Mouse (Mus musculus) brain, adult 2 months (tissue): ENCODE measurements at regions not wholly inside any gene's neighbourhood (a gene's known extent, or its start where the extent isn't known, plus 50 kb on each side); places are given as distances from the start of the nearest gene placed in this dataset.

ENCODE experiments used
- DNase-seq: peaks from one replicate; pipeline ENCODE4 v3.0.0; 2011; ENCODE audit warnings: low read depth, low spot score

DNA sequence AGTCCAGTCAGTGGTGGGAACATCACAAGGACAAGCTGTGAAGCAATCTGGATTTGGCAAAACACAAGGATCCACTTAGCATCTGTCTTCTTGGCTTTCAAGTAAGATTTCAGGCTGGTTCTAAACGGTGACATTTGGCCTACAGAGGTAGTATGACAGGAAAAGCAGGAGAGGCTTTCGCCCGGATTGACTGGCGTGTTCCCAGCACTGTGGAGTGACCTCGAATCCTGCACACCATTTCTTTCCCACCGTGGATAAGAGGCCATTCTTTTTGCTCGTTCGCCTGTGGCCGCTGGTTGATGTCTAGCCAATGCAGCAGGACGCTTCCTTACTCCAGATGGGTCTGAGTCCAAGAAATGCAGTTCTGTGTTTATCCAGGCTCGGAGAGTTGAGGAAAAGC, 99.6 kb upstream of the Nfe2l3 start:
- peak; percentile 17 for DNase-seq

DNA sequence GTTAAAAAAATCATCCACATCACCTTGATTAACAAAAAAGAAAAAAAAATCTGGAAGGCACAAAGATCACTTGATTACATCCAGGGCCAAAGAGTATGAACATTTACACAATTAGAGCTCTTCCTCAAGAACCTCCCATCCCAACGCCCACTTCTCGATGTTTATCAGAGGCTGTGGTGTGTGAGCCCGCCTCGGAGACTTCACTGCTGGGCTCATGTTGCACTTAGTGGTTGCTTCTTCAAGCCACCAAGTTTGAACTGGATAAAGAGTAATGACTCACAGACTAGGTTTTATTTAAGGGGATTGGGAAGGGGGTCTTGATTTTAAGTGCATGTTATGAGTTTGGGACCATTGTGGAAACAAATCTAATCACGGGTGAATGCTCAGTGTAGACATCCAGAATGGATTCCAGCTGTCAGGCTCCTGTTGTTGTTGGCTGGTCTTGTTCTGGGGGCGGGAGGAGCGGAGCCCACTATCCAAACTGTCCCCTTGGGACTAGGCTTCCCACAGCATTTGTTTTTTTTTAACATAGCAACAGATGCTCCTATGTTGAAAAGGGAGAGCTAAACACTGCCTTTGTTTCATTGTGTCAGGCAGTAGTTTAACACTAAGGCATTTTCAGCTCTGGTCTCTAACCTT, 98.6 kb upstream of the Nfe2l3 start:
- DNase-seq = peak; percentile 3

DNA sequence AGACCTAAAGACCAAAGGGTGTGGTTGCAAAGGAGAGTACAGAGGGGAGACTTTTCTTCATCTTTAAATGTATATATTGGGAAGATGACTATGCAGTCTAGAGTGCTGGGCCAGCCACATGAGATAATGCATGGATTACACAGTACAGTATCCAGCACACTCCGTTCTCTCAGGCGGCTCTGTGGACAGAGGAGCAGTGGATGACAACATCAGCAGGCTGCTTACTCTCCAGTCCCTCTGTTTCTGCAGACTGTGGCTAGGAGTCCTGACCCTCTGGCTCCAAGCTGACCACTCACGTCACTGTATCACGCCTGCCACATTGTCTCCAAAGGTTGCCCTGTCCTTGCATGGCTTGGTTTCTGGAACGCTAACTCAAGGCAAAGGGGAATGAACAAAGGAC, 97.2 kb upstream of the Nfe2l3 start:
- no peak for DNase-seq

DNA sequence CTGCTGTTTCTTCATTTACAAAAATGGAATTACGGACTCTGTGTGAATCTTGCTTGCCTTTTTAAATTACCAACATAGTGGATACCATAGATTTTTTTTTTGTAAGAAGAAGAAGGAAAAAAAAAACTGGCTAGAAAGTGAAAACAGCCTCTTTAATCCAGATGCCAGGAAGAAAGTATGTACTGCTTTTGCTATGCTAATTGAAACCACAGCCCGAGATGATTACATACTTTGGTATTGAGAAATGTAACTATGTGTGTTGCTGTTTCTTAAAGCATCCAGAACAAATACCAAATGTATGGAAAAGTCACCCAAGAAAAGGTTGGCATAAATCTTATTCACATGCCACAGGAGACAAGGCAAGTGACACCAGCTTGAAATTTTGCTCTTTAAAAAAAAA, 93.2 kb upstream of the Nfe2l3 start:
- no peak for DNase-seq

DNA sequence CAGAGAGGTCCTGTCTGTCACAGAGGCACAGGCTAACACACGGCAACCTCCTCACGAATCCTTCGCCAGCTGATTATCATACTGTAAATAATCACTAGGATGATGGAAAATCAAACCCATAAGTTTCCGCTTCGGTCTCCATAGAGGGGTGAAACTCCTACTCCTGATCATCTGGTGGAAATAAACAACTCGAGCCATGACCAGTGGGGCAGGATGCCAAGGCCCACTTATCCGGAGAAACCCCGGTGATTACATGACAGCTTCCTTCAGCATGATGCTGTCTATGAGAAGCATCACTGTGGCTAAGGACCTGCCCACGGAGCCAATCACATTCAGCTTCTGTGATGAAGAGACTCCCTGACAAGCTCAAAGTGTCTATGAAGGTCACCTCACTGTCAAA, 84.7 kb upstream of the Nfe2l3 start:
- DNase-seq = no peak

DNA sequence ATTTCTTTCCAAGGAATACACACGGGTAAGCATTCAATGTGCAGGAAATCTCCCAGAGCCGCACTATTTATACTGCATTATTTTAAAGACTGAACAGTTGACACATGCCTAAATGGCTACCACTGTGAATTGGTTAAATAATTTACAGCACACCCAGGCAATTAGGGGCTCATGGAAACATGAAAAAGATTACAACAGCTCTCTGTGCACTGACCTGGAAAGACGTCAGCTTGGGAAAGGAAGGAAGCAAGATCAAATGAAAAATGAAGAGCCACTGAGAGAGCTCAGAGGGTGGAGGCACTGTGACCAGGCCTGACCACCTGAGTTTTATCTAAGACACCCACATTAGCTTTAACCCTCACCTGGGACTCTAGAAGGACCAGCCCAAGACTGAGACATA, 82.7 kb upstream of the Nfe2l3 start:
- DNase-seq = no peak

DNA sequence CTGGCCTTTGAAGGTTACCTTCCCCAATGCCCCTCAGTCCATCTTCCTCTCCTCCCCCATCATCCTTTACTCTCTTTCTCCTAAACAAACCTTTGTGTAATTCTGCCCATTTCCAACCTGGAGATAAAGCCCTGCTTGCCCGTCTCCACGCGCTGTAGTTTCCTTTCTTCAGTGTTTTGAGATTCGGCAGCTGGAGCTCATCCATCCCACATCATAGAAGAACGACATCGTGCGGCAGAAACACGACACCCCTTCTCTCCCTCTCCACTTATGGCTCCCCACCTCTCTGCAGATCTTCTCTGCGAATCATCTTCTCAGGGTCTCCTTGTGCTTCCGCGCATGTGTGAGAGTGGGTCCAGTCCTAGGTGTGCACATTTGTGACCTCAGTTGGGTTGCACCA, 77.4 kb upstream of the Nfe2l3 start:
- no peak for DNase-seq

DNA sequence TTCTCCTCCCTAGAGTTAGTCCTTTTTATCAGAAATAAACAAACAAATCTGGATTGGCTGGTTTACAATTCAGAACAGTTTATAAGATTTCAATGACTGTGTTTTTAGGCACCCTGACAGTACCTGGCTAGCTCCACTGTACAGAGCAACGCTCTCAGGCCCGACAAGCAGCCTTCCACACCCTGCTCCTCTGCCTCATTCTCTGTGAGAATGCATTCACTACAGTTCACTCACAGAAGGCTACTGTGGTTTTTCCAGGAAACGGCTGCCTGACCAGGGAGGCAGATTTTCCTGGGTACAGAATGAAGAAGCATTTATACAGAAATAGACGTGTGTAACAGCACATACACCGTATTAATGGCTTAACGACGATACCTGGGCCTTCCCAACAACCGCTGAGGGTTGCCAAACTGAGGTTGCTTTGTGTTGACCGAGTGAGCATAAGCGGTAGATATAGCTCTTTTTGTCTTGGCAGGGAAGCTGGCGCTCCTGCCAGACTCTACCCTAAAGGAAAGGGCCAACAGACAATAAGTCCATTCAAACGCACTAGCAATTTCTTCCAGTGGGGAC, 70.8 kb upstream of the Nfe2l3 start:
- DNase-seq = no peak

DNA sequence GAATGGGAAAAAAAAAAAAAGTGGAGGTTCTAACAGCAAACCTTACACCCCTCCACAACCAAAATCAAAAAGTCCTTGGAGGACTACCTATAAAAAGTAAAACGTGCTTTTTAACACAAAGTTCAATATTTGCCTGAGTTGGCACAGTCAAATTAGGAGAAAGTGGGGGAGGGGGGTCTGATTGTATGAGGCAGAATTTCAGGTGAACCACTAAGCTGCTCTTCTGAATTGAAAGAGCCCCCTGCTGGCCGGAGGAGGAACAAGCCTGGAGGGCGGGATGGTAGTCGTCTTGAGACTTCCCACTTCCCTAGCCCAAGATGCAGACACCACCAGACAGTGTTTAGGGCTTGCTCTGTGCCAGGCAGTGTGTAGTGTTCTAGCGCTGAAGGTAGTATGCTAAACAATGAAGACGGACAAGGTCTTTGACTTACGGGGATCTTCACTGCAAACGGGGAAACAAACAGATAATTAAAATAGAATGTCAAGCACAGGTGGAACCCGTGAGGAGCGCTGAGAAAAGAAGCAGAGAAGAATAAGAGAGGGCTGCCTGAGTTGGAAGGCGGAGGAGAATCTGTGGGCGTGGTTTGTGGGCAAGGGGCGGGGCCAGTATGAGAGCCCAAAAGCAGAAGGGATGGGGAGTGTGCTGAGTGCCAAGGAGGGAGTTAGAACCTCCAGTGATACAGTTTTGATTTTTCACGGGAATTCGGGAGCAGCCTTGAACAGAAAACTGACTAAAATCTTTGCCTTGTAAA, 69.8 kb upstream of the Nfe2l3 start:
- peak; percentile 84 for DNase-seq

DNA sequence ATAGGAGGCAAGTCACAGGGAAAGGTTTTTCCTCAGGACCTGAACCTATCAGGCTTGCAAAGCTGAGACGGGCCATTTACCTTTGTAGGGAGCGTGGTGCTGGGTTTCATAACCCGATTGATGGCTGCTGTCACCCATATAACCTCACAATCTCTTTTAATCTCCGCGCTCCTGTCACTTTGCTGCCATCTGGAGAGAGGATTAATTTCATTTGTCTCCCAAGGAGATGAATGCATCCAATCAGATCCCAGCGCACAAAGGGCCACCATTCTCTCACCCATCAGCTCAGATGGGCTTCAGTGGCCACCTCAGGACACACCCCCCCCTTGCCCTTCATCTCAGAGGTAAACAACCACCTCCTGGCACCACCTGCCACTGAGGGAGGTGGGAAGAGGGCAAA, 67.7 kb upstream of the Nfe2l3 start:
- DNase-seq = no peak

DNA sequence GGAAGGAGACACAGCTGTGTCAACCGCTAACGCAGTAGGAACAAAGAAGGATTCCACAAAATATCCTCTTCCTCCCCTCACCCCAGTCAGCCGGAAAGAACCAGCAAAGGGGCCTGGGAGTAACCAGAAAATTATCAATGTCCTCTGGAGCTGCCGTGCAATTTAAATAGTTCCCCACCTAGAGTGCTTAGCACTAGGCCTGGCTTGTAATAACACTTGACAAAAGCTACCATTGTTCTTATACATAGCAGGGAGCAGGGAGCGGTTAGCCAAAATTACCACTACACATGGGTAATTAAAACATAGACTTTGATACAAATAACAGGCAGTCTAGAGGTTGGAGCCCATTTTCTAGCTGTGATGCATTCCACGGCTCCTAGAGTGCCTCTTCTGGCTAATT, 62.7 kb upstream of the Nfe2l3 start:
- DNase-seq = peak; percentile 26

DNA sequence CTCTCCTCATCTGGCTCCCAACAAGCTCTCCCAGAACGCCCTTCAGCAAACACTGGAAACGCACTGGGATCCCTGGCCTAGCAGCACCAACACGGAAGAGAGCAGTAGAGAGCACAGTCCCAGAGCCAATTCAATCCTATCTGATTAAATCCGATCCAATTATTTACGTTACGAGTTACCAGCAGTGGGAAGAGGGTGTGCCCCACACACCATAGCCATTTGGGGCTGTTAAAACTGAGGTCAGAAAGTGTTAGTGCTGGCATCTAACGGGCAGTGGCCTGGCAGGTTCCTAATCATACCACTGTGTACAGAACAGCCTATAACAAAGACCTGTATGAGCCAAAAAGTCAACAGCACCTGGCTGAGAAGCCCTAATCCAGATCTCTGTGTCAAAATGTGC, 60.1 kb upstream of the Nfe2l3 start:
- no peak for DNase-seq

DNA sequence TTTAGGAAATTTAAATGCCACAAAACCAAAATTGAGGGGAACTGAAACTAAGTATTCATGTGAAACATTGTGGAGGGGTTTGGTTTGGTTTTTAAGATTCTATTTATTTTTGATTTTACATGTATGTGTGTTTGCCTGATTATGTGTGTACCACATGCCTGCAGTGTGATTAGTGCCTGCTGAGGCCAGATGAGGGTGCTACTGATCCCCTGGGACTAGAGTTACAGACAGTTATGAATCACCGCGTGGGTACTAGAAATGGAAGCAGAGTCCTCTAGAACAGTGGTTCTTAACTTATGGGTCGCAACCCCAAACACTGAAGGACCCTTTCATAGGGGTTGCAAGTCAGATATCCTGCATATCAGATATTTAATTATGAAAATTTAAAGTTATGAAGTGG, 54.0 kb upstream of the Nfe2l3 start:
- no peak for DNase-seq

DNA sequence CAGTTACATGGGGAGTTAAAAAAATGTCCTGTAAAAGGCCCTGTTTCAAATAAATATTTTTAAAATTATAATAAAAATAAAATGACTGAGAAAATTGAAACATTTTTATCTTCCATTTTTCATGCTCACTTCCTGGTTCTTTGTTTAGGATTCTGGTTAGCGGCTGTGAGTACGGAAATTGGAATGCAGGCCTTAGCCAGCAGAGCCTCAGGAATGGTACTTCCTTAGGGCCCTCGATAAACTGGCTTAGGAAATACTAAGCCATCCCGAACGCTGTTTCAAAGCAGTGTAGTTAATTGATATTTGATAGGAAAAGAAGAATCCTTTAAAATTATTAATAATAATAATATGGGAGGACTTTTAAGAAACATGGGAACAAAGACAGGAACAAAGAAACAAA, 53.4 kb upstream of the Nfe2l3 start:
- DNase-seq = peak; percentile 23

DNA sequence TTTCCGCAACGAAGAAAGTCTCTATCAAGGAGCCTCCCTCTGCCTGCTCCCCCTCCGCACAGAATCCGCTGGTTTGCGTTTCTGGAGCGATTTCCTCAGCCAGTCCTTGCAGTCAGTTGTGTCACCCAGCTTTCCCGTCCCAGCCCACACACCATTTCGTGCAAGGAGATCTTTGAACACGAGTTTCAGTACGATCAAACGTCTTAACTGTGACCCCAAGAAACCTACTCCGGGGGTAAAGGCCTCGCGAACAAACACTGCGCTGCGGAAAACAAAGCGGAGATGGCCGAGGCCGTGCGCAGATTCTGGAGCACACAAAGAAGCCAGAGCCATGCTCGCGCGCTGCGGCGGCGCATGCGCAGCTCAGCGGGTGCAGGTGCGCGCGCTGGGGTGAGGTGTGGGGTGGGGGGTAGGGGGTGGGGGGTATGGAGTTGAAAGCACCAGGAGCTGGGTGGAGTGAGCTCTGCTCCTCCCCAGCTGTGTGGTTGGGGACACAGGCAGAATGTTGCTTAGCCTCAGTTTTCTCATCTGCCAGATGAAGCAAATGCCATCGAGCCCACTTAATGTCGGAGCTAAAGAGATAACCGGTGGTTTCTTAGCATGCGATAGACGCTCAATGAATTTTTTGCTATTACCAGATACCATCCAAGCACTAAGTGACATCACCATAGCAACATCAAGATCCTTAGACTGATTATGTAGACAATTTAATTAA, 52.8 kb upstream of the Nfe2l3 start:
- peak; percentile 88 for DNase-seq

DNA sequence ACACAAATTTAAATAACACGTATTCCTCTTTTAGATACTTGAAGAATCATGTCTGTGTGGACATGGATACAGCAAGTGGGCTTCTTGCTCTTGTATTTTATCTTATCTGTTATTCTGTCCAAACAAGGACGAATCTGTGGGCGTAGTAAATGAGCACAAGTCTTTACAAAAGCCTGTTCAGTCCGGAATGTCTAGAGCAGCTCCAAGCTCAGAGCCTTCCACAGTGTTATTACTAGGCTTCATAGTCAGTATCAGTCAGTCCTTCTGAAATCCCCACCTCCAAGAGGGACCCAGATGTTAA, 52.2 kb upstream of the Nfe2l3 start:
- peak; percentile 13 for DNase-seq

DNA sequence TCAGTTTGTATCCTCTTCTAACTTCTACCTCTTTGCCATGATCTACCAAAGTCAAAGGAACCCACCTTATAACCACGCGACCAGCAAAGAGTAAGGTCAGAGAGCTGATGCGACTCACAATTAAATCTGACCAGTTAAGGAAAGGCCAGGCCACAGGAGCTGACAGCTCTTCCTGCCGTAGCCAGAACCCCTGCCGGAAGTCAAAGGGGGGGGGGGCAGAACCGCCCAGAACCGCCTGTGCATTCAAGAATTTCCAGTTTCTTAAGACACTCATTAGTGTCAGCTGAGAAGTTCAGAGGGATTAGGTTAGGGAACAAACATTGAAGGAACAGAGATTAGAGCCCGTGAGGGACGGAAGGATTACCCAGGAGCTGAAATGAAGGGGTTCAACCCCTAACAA, 51.0 kb upstream of the Nfe2l3 start:
- DNase-seq = no peak
